Mouse (Mus musculus) liver, embryonic 11.5 days (tissue): Measurements from ENCODE around the gene Akap13. TPM values are rescaled to one million over a fixed set of nuclear protein-coding genes. Genes with fewer than 3 reads are reported as not detected.

Experiments
- ATAC-seq: fragments of 200-750 bp; cut with Nextera tagmentation; replicated peaks from 2 replicates; pipeline ENCODE4 v1.8.0; 2017; ENCODE audit warnings: moderate number of reproducible peaks, mild to moderate bottlenecking, moderate TSS enrichment, moderate library complexity; ENCODE audit not compliant: low FRiP score
- DNase-seq: peaks from one replicate; pipeline ENCODE4 v3.0.0-alpha.2; 2017; ENCODE audit warnings: low spot score
- H3K27ac ChIP-seq: fragments of 300-500 bp; sonication (generic); 2 replicates; pipeline ENCODE4 v1.5.1; 2014; ENCODE audit warnings: mild to moderate bottlenecking, low read depth, low read length, control low read depth
- H3K27me3 ChIP-seq: fragments of 300-500 bp; sonication (generic); replicated peaks from 2 replicates; pipeline ENCODE4 v1.6.1; 2014; ENCODE audit warnings: low read length, mixed read lengths; ENCODE audit not compliant: control insufficient read depth, insufficient read depth
- H3K36me3 ChIP-seq: fragments of 300-500 bp; sonication (generic); 2 replicates; pipeline ENCODE4 v1.6.1; 2014; ENCODE audit warnings: mild to moderate bottlenecking, low read length, moderate library complexity, mixed read lengths; ENCODE audit not compliant: control insufficient read depth, insufficient read depth
- H3K4me1 ChIP-seq: fragments of 300-500 bp; sonication (generic); replicated peaks from 2 replicates; pipeline ENCODE4 v1.6.1; 2014; ENCODE audit warnings: low read length, mixed read lengths; ENCODE audit not compliant: control insufficient read depth, insufficient read depth
- H3K4me2 ChIP-seq: fragments of 300-500 bp; sonication (generic); 2 replicates; pipeline ENCODE4 v1.6.1; 2014; ENCODE audit warnings: mild to moderate bottlenecking, control low read depth, moderate library complexity
- H3K4me3 ChIP-seq: fragments of 300-500 bp; sonication (generic); 2 replicates; pipeline ENCODE4 v1.5.1; 2014; ENCODE audit warnings: low read depth, low read length, control low read depth
- H3K9ac ChIP-seq: fragments of 300-500 bp; sonication (generic); 2 replicates; pipeline ENCODE4 v1.6.1; 2014; ENCODE audit warnings: low read depth, low read length, control low read depth
- H3K9me3 ChIP-seq: fragments of 300-500 bp; sonication (generic); 2 replicates; pipeline ENCODE4 v1.6.1; 2016; ENCODE audit warnings: low read length, inconsistent platforms, mixed read lengths; ENCODE audit not compliant: control insufficient read depth
- WGBS: fragments of 180-500 bp; shearing (Covaris S2); extraction: QIAGEN DNeasy Blood & Tissue Kit; methylation state at CpG from one replicate; pipeline ENCODE4 v1.1.7; 2014; 5-methylcytosine and 5-hydroxymethylcytosine counted together
- polyA plus RNA-seq: library from polyadenylated mRNA; unstranded; fragments of >200 nt; fragmentation: Nextera tagmentation; extraction: Ambion mirVana; gene quantifications from 2 replicates; pipeline ENCODE4 v1.2.1, GENCODE M21; 2014

The Akap13 gene
- polyA plus RNA-seq, 1 experiment from 2014 or later = 30.7 TPM

GRCm38 (mm10) chr7:75750581-75750980, 295.2 kb downstream of the Akap13 start:
- Histone ChIP-seq H3K4me1 (peaks cover 24% of the 10 kb centered on the region), H3K27me3 (no peaks in the 10 kb centered on the region), H3K27ac (peak overlapping the region; percentile 85), H3K36me3 (peaks cover 27% of the 10 kb centered on the region), H3K4me2 (peak overlapping the region; percentile 44), H3K4me3 (no peak overlapping the region), H3K9ac (peak overlapping the region; percentile 41), H3K9me3 (no peaks in the 10 kb centered on the region)
- DNase-seq = no peak
- no peak for ATAC-seq
- whole genome bisulfite sequencing = 86% methylated on average over 9 of the region's 9 CpGs

- H3K27me3 ChIP-seq = no peaks in the 10 kb centered on the region
- peak overlapping the region; percentile 44 for H3K4me2 ChIP-seq
- DNase-seq (peak; percentile 47), ATAC-seq (peak; percentile 96)
- 67% methylated on average over 14 of the region's 14 CpGs for WGBS
- peak overlapping the region; percentile 85 for H3K27ac ChIP-seq
- H3K4me1 ChIP-seq = peaks cover 24% of the 10 kb centered on the region
- no peak overlapping the region for H3K4me3 ChIP-seq
- peak overlapping the region; percentile 41 for H3K9ac ChIP-seq
- H3K9me3 ChIP-seq = no peaks in the 10 kb centered on the region
- H3K36me3 ChIP-seq = peaks cover 27% of the 10 kb centered on the region
Observed at GRCm38 (mm10) chr7:75751161-75751803, 295.9 kb downstream of the Akap13 start.

- peaks cover 24% of the 10 kb centered on the region for H3K4me1 ChIP-seq
- 73% methylated on average over 22 of the region's 22 CpGs for WGBS
- no peaks in the 10 kb centered on the region for H3K27me3 ChIP-seq
- H3K4me2 ChIP-seq = no peak overlapping the region
- H3K9ac ChIP-seq = no peak overlapping the region
- no peak overlapping the region for H3K27ac ChIP-seq
- DNase-seq (no peak), ATAC-seq (no peak)
- H3K4me3 ChIP-seq = no peak overlapping the region
- peaks cover 17% of the 10 kb centered on the region for H3K36me3 ChIP-seq
- H3K9me3 ChIP-seq = no peaks in the 10 kb centered on the region
Observed at GRCm38 (mm10) chr7:75752442-75753191, 297.3 kb downstream of the Akap13 start.

GRCm38 (mm10) chr7:75753192-75753783, 298.0 kb downstream of the Akap13 start:
- ATAC-seq (no peak), DNase-seq (no peak)
- Histone ChIP-seq H3K4me2 (no peak overlapping the region), H3K4me1 (peaks cover 24% of the 10 kb centered on the region), H3K4me3 (no peak overlapping the region), H3K27me3 (no peaks in the 10 kb centered on the region), H3K27ac (no peak overlapping the region), H3K9me3 (no peaks in the 10 kb centered on the region), H3K9ac (no peak overlapping the region), H3K36me3 (peaks cover 12% of the 10 kb centered on the region; the same call in 1 of the 2 replicates)
- WGBS = 59% methylated on average over 12 of the region's 12 CpGs

GRCm38 (mm10) chr7:75754587-75755499, 299.5 kb downstream of the Akap13 start:
- no peak for ATAC-seq

GRCm38 (mm10) chr7:75755861-75756449, 300.6 kb downstream of the Akap13 start:
- no peak overlapping the region for H3K27ac ChIP-seq

More at GRCm38 (mm10) chr7:75754587-75755499, 299.5 kb downstream of the Akap13 start:
- H3K4me3 ChIP-seq = no peak overlapping the region
- no peaks in the 10 kb centered on the region for H3K27me3 ChIP-seq
- DNase-seq = no peak
- H3K4me2 ChIP-seq = no peak overlapping the region
- H3K9me3 ChIP-seq = no peaks in the 10 kb centered on the region
- peaks cover 28% of the 10 kb centered on the region for H3K4me1 ChIP-seq
- H3K36me3 ChIP-seq = peaks cover 7% of the 10 kb centered on the region; the same call in 1 of the 2 replicates
- WGBS = 70% methylated on average over 8 of the region's 8 CpGs
- no peak overlapping the region for H3K9ac ChIP-seq
- no peak overlapping the region for H3K27ac ChIP-seq

GRCm38 (mm10) chr7:75759992-75760514, 304.7 kb downstream of the Akap13 start:
- 82% methylated on average over 7 of the region's 7 CpGs for WGBS
- no peak for ATAC-seq
- Histone ChIP-seq H3K36me3 (no peaks in the 10 kb centered on the region), H3K9me3 (no peaks in the 10 kb centered on the region), H3K4me2 (no peak overlapping the region; the same call in 1 of the 2 replicates), H3K4me1 (peaks cover 17% of the 10 kb centered on the region), H3K27me3 (no peaks in the 10 kb centered on the region), H3K9ac (no peak overlapping the region), H3K27ac (no peak overlapping the region), H3K4me3 (no peak overlapping the region)
- no peak for DNase-seq

More at GRCm38 (mm10) chr7:75755861-75756449, 300.6 kb downstream of the Akap13 start:
- DNase-seq (no peak), ATAC-seq (no peak)
- Histone ChIP-seq H3K36me3 (peaks cover 3% of the 10 kb centered on the region; the same call in 1 of the 2 replicates), H3K4me1 (peaks cover 25% of the 10 kb centered on the region), H3K4me2 (no peak overlapping the region), H3K9me3 (no peaks in the 10 kb centered on the region), H3K27me3 (no peaks in the 10 kb centered on the region), H3K9ac (no peak overlapping the region), H3K4me3 (no peak overlapping the region)
- WGBS = 83% methylated on average over 8 of the region's 8 CpGs
